Mouse (Mus musculus): ENCODE measurements around the gene Cish. TPM values are rescaled to one million over a fixed set of nuclear protein-coding genes. Genes with fewer than 3 reads are reported as not detected.
A peak's percentile ranks its signal among the peaks of the same experiment; 100 is the strongest.

Gene Cish
- total and polyA plus RNA-seq, 3 experiments = 10.0 to 24.5 TPM; not detected in 1

DNA sequence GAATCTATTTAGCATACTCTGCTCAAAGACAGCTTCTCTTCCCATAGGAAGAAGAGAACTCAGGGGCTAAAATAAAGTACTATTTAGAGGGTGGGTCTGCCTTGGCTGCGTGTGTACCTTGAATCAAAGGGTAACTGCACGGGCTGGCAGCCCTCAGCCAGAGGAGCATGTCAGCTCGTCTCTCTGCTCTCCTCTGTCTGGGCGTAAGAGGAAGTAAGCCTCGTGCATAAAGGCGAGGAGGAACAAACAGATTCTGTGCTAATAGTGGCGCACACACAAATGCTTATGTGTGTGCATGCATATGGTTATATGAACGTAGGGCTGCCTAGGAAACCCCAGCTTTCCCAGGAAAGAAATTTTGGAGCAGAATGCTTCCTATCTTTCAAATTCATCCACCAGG is 35.0 kb upstream of the Cish start:
- Histone ChIP-seq H3K9me3 (replicated peaks; ENCODE audit: insufficient read depth, low read length) (no peaks in the 10 kb centered on the region), H3K9ac (ENCODE audit: control insufficient read depth, low read depth, low read length, poor library complexity, severe bottlenecking) (peak overlapping the region; percentile 41), H3K4me1 (ENCODE audit: control insufficient read depth in 1 of 2, insufficient read depth in 2 of 2, low read length in 2 of 2) (peaks cover 18 to 30% of the 10 kb centered on the region in 2 experiments), H3K36me3 (ENCODE audit: control insufficient read depth in 1 of 2, insufficient read depth in 2 of 2, low read length in 2 of 2) (peaks cover 0 to 16% of the 10 kb centered on the region in 2 experiments; a peak in 3 of 4 replicates), H3K4me3 (ENCODE audit: control insufficient read depth in 1 of 2, insufficient read depth in 1 of 2, low read depth in 2 of 2, low read length in 2 of 2) (no peak overlapping the region), H3K27ac (ENCODE audit: control insufficient read depth, low read depth, low read length) (peak overlapping the region; percentile 57), H3K27me3 (ENCODE audit: control insufficient read depth in 1 of 2, insufficient read depth in 2 of 2, low read length in 2 of 2) (no peaks in the 10 kb centered on the region), H3K79me2 (ENCODE audit: control insufficient read depth, insufficient read depth, low read length, poor library complexity) (no peaks in the 10 kb centered on the region)
- peak; percentile 84 for DNase-seq (ENCODE audit: low read depth, low spot score)
- TF ChIP-seq POLR2A (IDR thresholded peaks at IDR 0.05; ENCODE audit: control insufficient read depth in 1 of 2, insufficient read depth in 1 of 2, low read depth in 1 of 2, low read length in 2 of 2, poor library complexity in 1 of 2) (peak in 1 of 2 experiments; percentile 26; a peak in 1 of 4 replicates), TBP (IDR thresholded peaks at IDR 0.05; ENCODE audit: low read depth, low read length) (0 out of 2 replicates have a peak, but pooled peaks have one; percentile 44), MYB (IDR thresholded peaks at IDR 0.05; ENCODE audit: low read depth, low read length) (no peak), MXI1 (IDR thresholded peaks at IDR 0.05; ENCODE audit: low read depth, low read length) (peak; percentile 68), MAX (IDR thresholded peaks at IDR 0.05; ENCODE audit: low read length) (peak; percentile 86), BHLHE40 (IDR thresholded peaks at IDR 0.05; ENCODE audit: borderline replicate concordance, low read depth, low read length) (0 out of 2 replicates have a peak, but pooled peaks have one; percentile 39), SIN3A (IDR thresholded peaks at IDR 0.05; ENCODE audit: low read length) (peak; percentile 38; the same call in 1 of the 2 replicates), MYC (IDR thresholded peaks at IDR 0.05; ENCODE audit: low read depth, low read length) (peak; percentile 85; the same call in 1 of the 2 replicates), CTCF (IDR thresholded peaks at IDR 0.05 in 2 of 3, conservative IDR thresholded peaks at IDR 0.05 in 1 of 3; ENCODE audit: control insufficient read depth in 1 of 3, insufficient read depth in 1 of 3, low read depth in 2 of 3, low read length in 3 of 3, poor library complexity in 1 of 3, severe bottlenecking in 1 of 3) (no peak), UBTF (IDR thresholded peaks at IDR 0.05; ENCODE audit: borderline replicate concordance, insufficient read depth, low read depth, low read length) (no peak)

DNA sequence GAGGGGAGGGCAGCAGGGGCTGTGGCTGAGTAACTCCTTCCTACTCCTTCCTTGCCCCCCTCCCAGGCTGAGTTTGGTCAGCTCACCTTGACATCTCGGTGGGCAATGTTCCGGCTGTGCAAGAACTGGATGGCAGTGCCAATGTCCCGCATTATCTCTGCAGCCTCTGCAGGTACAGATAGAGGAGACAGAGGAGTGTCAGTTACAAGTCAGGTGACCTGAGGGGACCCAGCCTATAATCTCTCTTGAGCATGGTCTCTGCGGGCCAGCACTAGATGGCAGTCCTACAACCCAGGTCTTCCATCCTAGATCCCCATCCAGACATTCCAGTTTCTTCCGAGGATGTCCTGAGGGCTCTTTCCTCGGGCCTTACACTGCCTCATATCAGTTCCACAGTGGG is 34.0 kb upstream of the Cish start:
- no peaks in the 10 kb centered on the region for H3K27me3 ChIP-seq (ENCODE audit: control insufficient read depth in 1 of 2, insufficient read depth in 2 of 2, low read length in 2 of 2)
- H3K9ac ChIP-seq (ENCODE audit: control insufficient read depth, low read depth, low read length, poor library complexity, severe bottlenecking) = no peak overlapping the region
- H3K27ac ChIP-seq (ENCODE audit: control insufficient read depth, low read depth, low read length) = no peak overlapping the region
- H3K36me3 ChIP-seq (ENCODE audit: control insufficient read depth in 1 of 2, insufficient read depth in 2 of 2, low read length in 2 of 2) = peaks cover 0 to 17% of the 10 kb centered on the region in 2 experiments; a peak in 3 of 4 replicates
- peaks cover 18 to 31% of the 10 kb centered on the region in 2 experiments for H3K4me1 ChIP-seq (ENCODE audit: control insufficient read depth in 1 of 2, insufficient read depth in 2 of 2, low read length in 2 of 2)
- no peak for DNase-seq (ENCODE audit: low read depth, low spot score)
- no peaks in the 10 kb centered on the region for H3K79me2 ChIP-seq (ENCODE audit: control insufficient read depth, insufficient read depth, low read length, poor library complexity)
- H3K4me3 ChIP-seq (ENCODE audit: control insufficient read depth in 1 of 2, insufficient read depth in 1 of 2, low read depth in 2 of 2, low read length in 2 of 2) = no peak overlapping the region
- H3K9me3 ChIP-seq (replicated peaks; ENCODE audit: insufficient read depth, low read length) = no peaks in the 10 kb centered on the region
- no peak for TF ChIP-seq TBP (IDR thresholded peaks at IDR 0.05; ENCODE audit: low read depth, low read length)
- TF ChIP-seq CTCF (IDR thresholded peaks at IDR 0.05 in 2 of 3, conservative IDR thresholded peaks at IDR 0.05 in 1 of 3; ENCODE audit: control insufficient read depth in 1 of 3, insufficient read depth in 1 of 3, low read depth in 2 of 3, low read length in 3 of 3, poor library complexity in 1 of 3, severe bottlenecking in 1 of 3) = peak in 1 of 3 experiments; percentile 15; a peak in 2 of 6 replicates
- TF ChIP-seq TCF12 (IDR thresholded peaks at IDR 0.05; ENCODE audit: low read depth, low read length) = 0 out of 2 replicates have a peak, but pooled peaks have one; percentile 58
- TF ChIP-seq GABPA (IDR thresholded peaks at IDR 0.05; ENCODE audit: low read depth, low read length) = no peak
- TF ChIP-seq ZMIZ1 (IDR thresholded peaks at IDR 0.05; ENCODE audit: low read depth, low read length) = no peak
- TF ChIP-seq MYC (IDR thresholded peaks at IDR 0.05; ENCODE audit: low read depth, low read length) = no peak
- TF ChIP-seq POLR2AphosphoS5 (IDR thresholded peaks at IDR 0.05; ENCODE audit: borderline replicate concordance, low read depth, low read length) = no peak
- no peak for TF ChIP-seq SMC3 (IDR thresholded peaks at IDR 0.05; ENCODE audit: low read depth, low read length)
- TF ChIP-seq KAT2A (conservative IDR thresholded peaks at IDR 0.05; ENCODE audit: low read depth, low read length) = no peak
- 0 out of 2 replicates have a peak, but pooled peaks have one; percentile 21 for TF ChIP-seq SIN3A (IDR thresholded peaks at IDR 0.05; ENCODE audit: low read length)
- TF ChIP-seq NELFE (IDR thresholded peaks at IDR 0.05; ENCODE audit: low read depth, low read length) = no peak
- TF ChIP-seq ETS1 (IDR thresholded peaks at IDR 0.05; ENCODE audit: low read depth, low read length) = no peak
- no peak for TF ChIP-seq MYB (IDR thresholded peaks at IDR 0.05; ENCODE audit: low read depth, low read length)
- TF ChIP-seq MXI1 (IDR thresholded peaks at IDR 0.05; ENCODE audit: low read depth, low read length) = no peak
- no peak for TF ChIP-seq MAFK (IDR thresholded peaks at IDR 0.05; ENCODE audit: borderline replicate concordance, low read depth, low read length)
- TF ChIP-seq NRF1 (IDR thresholded peaks at IDR 0.05; ENCODE audit: insufficient read depth, low read depth, low read length, poor library complexity, severe bottlenecking) = no peak
- TF ChIP-seq MAX (IDR thresholded peaks at IDR 0.05; ENCODE audit: low read length) = no peak
- TF ChIP-seq ZC3H11A (IDR thresholded peaks at IDR 0.05; ENCODE audit: low read depth, low read length) = no peak
- no peak for TF ChIP-seq MAZ (IDR thresholded peaks at IDR 0.05; ENCODE audit: low read depth, low read length)
- TF ChIP-seq E2F4 (IDR thresholded peaks at IDR 0.05; ENCODE audit: borderline replicate concordance, low read depth, low read length) = no peak
- TF ChIP-seq GATA1 (IDR thresholded peaks at IDR 0.05; ENCODE audit: low read depth, low read length) = 0 out of 2 replicates have a peak, but pooled peaks have one; percentile 15
- peak; percentile 84 for TF ChIP-seq USF1 (IDR thresholded peaks at IDR 0.05; ENCODE audit: low read depth, low read length)
- TF ChIP-seq UBTF (IDR thresholded peaks at IDR 0.05; ENCODE audit: borderline replicate concordance, insufficient read depth, low read depth, low read length) = no peak
- TF ChIP-seq BHLHE40 (IDR thresholded peaks at IDR 0.05; ENCODE audit: borderline replicate concordance, low read depth, low read length) = no peak
- TF ChIP-seq POLR2AphosphoS2 (IDR thresholded peaks at IDR 0.05; ENCODE audit: low read length) = no peak
- no peak for TF ChIP-seq MEF2A (IDR thresholded peaks at IDR 0.05; ENCODE audit: extremely low read depth, insufficient replicate concordance, low read depth, low read length, poor library complexity, severe bottlenecking)
- no peak for TF ChIP-seq HCFC1 (IDR thresholded peaks at IDR 0.05; ENCODE audit: low read depth, low read length)
